Comparison of ENCODE assay signal across 19 mouse cellular contexts in the genomic region with DNA sequence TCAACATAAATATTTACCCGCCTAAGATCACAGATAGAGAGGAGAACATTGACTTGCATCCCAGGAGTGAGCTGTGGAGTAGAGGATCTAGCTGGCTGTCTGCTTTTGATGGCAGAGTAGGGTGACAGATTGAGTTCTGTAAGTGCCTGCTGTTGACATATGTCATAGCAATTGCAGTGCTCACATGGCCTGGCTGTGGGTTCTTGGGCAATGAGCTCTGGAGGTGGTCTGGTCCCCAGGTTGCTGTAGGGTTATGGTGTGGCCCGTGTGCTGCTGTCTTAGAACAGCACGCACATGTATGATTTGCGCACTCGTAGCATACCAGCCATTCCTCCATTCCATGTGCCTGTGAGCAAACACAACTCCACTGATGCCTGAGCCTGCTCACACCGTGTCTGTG.
DNase-seq lines count a peak whose midpoint lies in the region; ATAC-seq lines count a peak whose summit lies in the region.
"Had no signal": no experiment of that assay in that cellular context is flagged by ENCODE, and none has a peak within 500 bp of the region (broad histone marks: within the 10 kb centered on the region; RNA-seq: fewer than 3 reads in every experiment).

No protein-coding gene starts in this region.

- no peak overlapping the region for H3K4me3 ChIP-seq in embryonic facial prominence, embryonic 11.5 days (ENCODE audit: low read depth, low read length)
- no peak overlapping the region for H3K4me3 ChIP-seq in embryonic facial prominence, embryonic 10.5 days
- H3K4me3 ChIP-seq in hindbrain, embryonic 15.5 days = no peak overlapping the region
- H3K4me3 ChIP-seq in hindbrain, embryonic 14.5 days (replicated peaks; ENCODE audit: low read length) = no peak overlapping the region
- no peak overlapping the region for H3K4me3 ChIP-seq in forebrain, embryonic 14.5 days (ENCODE audit: low read depth, low read length)
- H3K4me3 ChIP-seq: heart, embryonic 13.5 days; limb, embryonic 13.5 days; midbrain, embryonic 13.5 days; myocyte had no signal

- 92% methylated on average over 6 of the region's 6 CpGs for WGBS in embryonic facial prominence, embryonic 11.5 days
- 92% methylated on average over 6 of the region's 6 CpGs for WGBS in embryonic facial prominence, embryonic 10.5 days
- 80% methylated on average over 6 of the region's 6 CpGs for WGBS in hindbrain, embryonic 15.5 days
- 87% methylated on average over 6 of the region's 6 CpGs for WGBS in hindbrain, embryonic 14.5 days
- 83% methylated on average over 6 of the region's 6 CpGs for WGBS in forebrain, embryonic 14.5 days

- no peak overlapping the region for H3K9ac ChIP-seq in embryonic facial prominence, embryonic 11.5 days (replicated peaks; ENCODE audit: low read length)
- no peak overlapping the region for H3K9ac ChIP-seq in hindbrain, embryonic 15.5 days
- no peak overlapping the region for H3K9ac ChIP-seq in hindbrain, embryonic 14.5 days
- H3K9ac ChIP-seq in forebrain, embryonic 14.5 days (ENCODE audit: low read length) = no peak overlapping the region
- H3K9ac ChIP-seq: heart, embryonic 13.5 days; limb, embryonic 13.5 days; liver, embryonic 14.5 days; midbrain, embryonic 13.5 days had no signal

- H3K36me3 ChIP-seq in embryonic facial prominence, embryonic 11.5 days (replicated peaks; ENCODE audit: control insufficient read depth, insufficient read depth, low read depth, low read length) = no peaks in the 10 kb centered on the region
- no peaks in the 10 kb centered on the region for H3K36me3 ChIP-seq in embryonic facial prominence, embryonic 10.5 days (replicated peaks)
- H3K36me3 ChIP-seq in hindbrain, embryonic 15.5 days = no peaks in the 10 kb centered on the region
- H3K36me3 ChIP-seq in hindbrain, embryonic 14.5 days (replicated peaks; ENCODE audit: control insufficient read depth, insufficient read depth) = no peaks in the 10 kb centered on the region
- no peaks in the 10 kb centered on the region for H3K36me3 ChIP-seq in forebrain, embryonic 14.5 days (ENCODE audit: control insufficient read depth, insufficient read depth, low read length)
- H3K36me3 ChIP-seq: heart, embryonic 13.5 days; limb, embryonic 13.5 days; midbrain, embryonic 13.5 days had no signal

- no peaks in the 10 kb centered on the region for H3K4me1 ChIP-seq in embryonic facial prominence, embryonic 11.5 days (ENCODE audit: control insufficient read depth, insufficient read depth, low read length)
- peaks cover 22% of the 10 kb centered on the region for H3K4me1 ChIP-seq in embryonic facial prominence, embryonic 10.5 days
- H3K4me1 ChIP-seq in hindbrain, embryonic 15.5 days (replicated peaks) = peaks cover 64% of the 10 kb centered on the region
- H3K4me1 ChIP-seq in hindbrain, embryonic 14.5 days (replicated peaks; ENCODE audit: control insufficient read depth, insufficient read depth, low read length) = peaks cover 48% of the 10 kb centered on the region
- H3K4me1 ChIP-seq in forebrain, embryonic 14.5 days (ENCODE audit: control insufficient read depth, insufficient read depth, low read length) = no peaks in the 10 kb centered on the region

- no peak overlapping the region for H3K4me2 ChIP-seq in embryonic facial prominence, embryonic 11.5 days (ENCODE audit: low read depth, low read length)
- no peak overlapping the region for H3K4me2 ChIP-seq in hindbrain, embryonic 15.5 days
- H3K4me2 ChIP-seq in hindbrain, embryonic 14.5 days (replicated peaks) = no peak overlapping the region
- H3K4me2 ChIP-seq in forebrain, embryonic 14.5 days (ENCODE audit: low read length) = no peak overlapping the region
- H3K4me2 ChIP-seq: heart, embryonic 13.5 days; limb, embryonic 13.5 days; midbrain, embryonic 13.5 days had no signal

- no peak for ATAC-seq in embryonic facial prominence, embryonic 11.5 days (replicated peaks; ENCODE audit: insufficient number of reproducible peaks, low FRiP score, low TSS enrichment, low read depth)
- peak; percentile 19; the same call in 1 of the 2 replicates for ATAC-seq in hindbrain, embryonic 15.5 days (ENCODE audit: low FRiP score, low read depth)
- ATAC-seq in hindbrain, embryonic 14.5 days (ENCODE audit: low FRiP score) = no peak
- peak; percentile 42; the same call in 1 of the 2 replicates for ATAC-seq in forebrain, embryonic 14.5 days
- no peak for ATAC-seq in monocyte, adult 5-6 weeks (replicated peaks; ENCODE audit: insufficient number of reproducible peaks, low FRiP score, low TSS enrichment, poor library complexity, severe bottlenecking)
- ATAC-seq: midbrain, embryonic 13.5 days had no signal

- 0 out of 2 replicates have a peak overlapping the region, but pooled peaks have one; percentile 28 for H3K27ac ChIP-seq in embryonic facial prominence, embryonic 11.5 days (replicated peaks; ENCODE audit: low read depth, low read length)
- H3K27ac ChIP-seq in embryonic facial prominence, embryonic 10.5 days (replicated peaks) = no peak overlapping the region
- H3K27ac ChIP-seq in hindbrain, embryonic 15.5 days (replicated peaks) = no peak overlapping the region
- no peak overlapping the region for H3K27ac ChIP-seq in hindbrain, embryonic 14.5 days
- no peak overlapping the region for H3K27ac ChIP-seq in forebrain, embryonic 14.5 days (ENCODE audit: low read depth, low read length)
- H3K27ac ChIP-seq: heart, embryonic 13.5 days; limb, embryonic 13.5 days; liver, embryonic 14.5 days; midbrain, embryonic 13.5 days had no signal

- H3K9me3 ChIP-seq in embryonic facial prominence, embryonic 11.5 days (replicated peaks; ENCODE audit: control insufficient read depth, low read length) = no peaks in the 10 kb centered on the region
- no peaks in the 10 kb centered on the region for H3K9me3 ChIP-seq in embryonic facial prominence, embryonic 10.5 days
- H3K9me3 ChIP-seq in hindbrain, embryonic 15.5 days = no peaks in the 10 kb centered on the region
- H3K9me3 ChIP-seq in hindbrain, embryonic 14.5 days (ENCODE audit: control insufficient read depth, low read length) = no peaks in the 10 kb centered on the region
- H3K9me3 ChIP-seq in forebrain, embryonic 14.5 days (replicated peaks; ENCODE audit: control insufficient read depth, low read length) = no peaks in the 10 kb centered on the region
- H3K9me3 ChIP-seq: heart, embryonic 13.5 days; limb, embryonic 13.5 days; midbrain, embryonic 13.5 days had no signal

- no peaks in the 10 kb centered on the region for H3K27me3 ChIP-seq in embryonic facial prominence, embryonic 11.5 days (ENCODE audit: control insufficient read depth, insufficient read depth, low read length)
- H3K27me3 ChIP-seq in embryonic facial prominence, embryonic 10.5 days (replicated peaks; ENCODE audit: low read depth, poor library complexity, severe bottlenecking) = no peaks in the 10 kb centered on the region
- no peaks in the 10 kb centered on the region for H3K27me3 ChIP-seq in hindbrain, embryonic 15.5 days
- H3K27me3 ChIP-seq in hindbrain, embryonic 14.5 days (ENCODE audit: control insufficient read depth, insufficient read depth, low read length) = no peaks in the 10 kb centered on the region
- no peaks in the 10 kb centered on the region for H3K27me3 ChIP-seq in forebrain, embryonic 14.5 days (replicated peaks; ENCODE audit: control insufficient read depth, insufficient read depth, low read length)
- H3K27me3 ChIP-seq: CH12.LX; heart, embryonic 13.5 days; limb, embryonic 13.5 days; midbrain, embryonic 13.5 days had no signal

- no peak for DNase-seq in embryonic facial prominence, embryonic 11.5 days (ENCODE audit: low spot score)
- no peak for DNase-seq in embryonic facial prominence, embryonic 10.5 days (ENCODE audit: low spot score)
- no peak for DNase-seq in hindbrain, embryonic 14.5 days (ENCODE audit: low spot score)
- peak; percentile 61 for DNase-seq in layer of hippocampus, adult 9-11 months
- DNase-seq in layer of hippocampus, postnatal 10 days (ENCODE audit: low spot score in 2 of 2) = no peak
- no peak for DNase-seq in forebrain, embryonic 14.5 days (ENCODE audit: low spot score)
- DNase-seq: gastrocnemius, postnatal 14 days; kidney, adult 2 months; lung, postnatal 36 days; right cerebral cortex, adult 18-20 months; thymus, postnatal 4 days had no signal

Comparison
In these comparisons a context has a peak if more than half of its experiments do, and no peak if none do; other contexts are left out.
1. ATAC-seq: peak in hindbrain, embryonic 15.5 days (single experiment) and forebrain, embryonic 14.5 days (single experiment); none in embryonic facial prominence, embryonic 11.5 days (single experiment), hindbrain, embryonic 14.5 days (single experiment) and monocyte, adult 5-6 weeks (single experiment).